Mouse (Mus musculus) midbrain, postnatal 0 days (tissue): ENCODE results near the gene Hectd4. TPM values are rescaled to one million over a fixed set of nuclear protein-coding genes. Genes with fewer than 3 reads are reported as not detected.

ENCODE experiments used
- ATAC-seq: fragments of 200-750 bp; cut with Nextera tagmentation; 2 replicates; pipeline ENCODE4 v1.8.0; 2017; ENCODE audit warnings: moderate number of reproducible peaks, mild to moderate bottlenecking, moderate TSS enrichment, moderate library complexity; ENCODE audit not compliant: low FRiP score
- DNase-seq: peaks from one replicate; pipeline ENCODE4 v3.0.0-alpha.2; 2015; ENCODE audit warnings: low spot score
- H3K27ac ChIP-seq: fragments of 300-500 bp; sonication (generic); 2 replicates; pipeline ENCODE4 v1.5.1; 2014; ENCODE audit warnings: low read depth, mild to moderate bottlenecking, low read length, mixed read lengths
- H3K27me3 ChIP-seq: fragments of 300-500 bp; sonication (generic); 2 replicates; pipeline ENCODE4 v1.6.1; 2014; ENCODE audit warnings: low read length, control low read depth, mixed read lengths; ENCODE audit not compliant: insufficient read depth
- H3K36me3 ChIP-seq: fragments of 300-500 bp; sonication (generic); 2 replicates; pipeline ENCODE4 v1.6.1; 2014; ENCODE audit warnings: low read length, control low read depth, mixed read lengths; ENCODE audit not compliant: insufficient read depth
- H3K4me1 ChIP-seq: fragments of 300-500 bp; sonication (generic); 2 replicates; pipeline ENCODE4 v1.6.1; 2014; ENCODE audit warnings: mild to moderate bottlenecking, control low read depth, antibody characterized with exemption, low read length, mixed read lengths; ENCODE audit not compliant: insufficient read depth
- H3K4me2 ChIP-seq: fragments of 300-500 bp; sonication (generic); 2 replicates; pipeline ENCODE4 v1.6.1; 2014; ENCODE audit warnings: low read depth, mild to moderate bottlenecking, low read length, mixed read lengths; ENCODE audit not compliant: poor library complexity, severe bottlenecking
- H3K4me3 ChIP-seq: fragments of 300-500 bp; sonication (generic); 2 replicates; pipeline ENCODE4 v1.5.1; 2014; ENCODE audit warnings: low read depth, mild to moderate bottlenecking, low read length, moderate library complexity
- H3K9ac ChIP-seq: fragments of 300-500 bp; sonication (generic); replicated peaks from 2 replicates; pipeline ENCODE4 v1.6.1; 2014; ENCODE audit warnings: mild to moderate bottlenecking, low read length, moderate library complexity, mixed read lengths; ENCODE audit not compliant: poor library complexity, severe bottlenecking
- H3K9me3 ChIP-seq: fragments of 300-500 bp; sonication (generic); 2 replicates; pipeline ENCODE4 v1.6.1; 2016; ENCODE audit warnings: low read length, control low read depth
- CTCF ChIP-seq: IDR thresholded peaks from 2 replicates; pipeline ENCODE4 v1.5.1; 2016; ENCODE audit warnings: antibody characterized with exemption, mild to moderate bottlenecking
- WGBS: fragments of 180-500 bp; shearing (Covaris S2); extraction: QIAGEN DNeasy Blood & Tissue Kit; methylation state at CpG from one replicate; pipeline ENCODE4 v1.1.7; 2014; 5-methylcytosine and 5-hydroxymethylcytosine counted together
- polyA plus RNA-seq: library from polyadenylated mRNA; unstranded; fragments of >200 nt; fragmentation: Nextera tagmentation; extraction: Ambion mirVana; gene quantifications from 2 replicates; pipeline ENCODE4 v1.2.1, GENCODE M21; 2015
- total RNA-seq: library from RNA; depleted of rRNA; stranded (reverse); fragments of >200 nt; gene quantifications from 2 replicates; pipeline ENCODE4 v1.2.3, GENCODE M21; 2014

The Hectd4 gene
- total and polyA plus RNA-seq, 2 experiments from 2014 or later, result 17.9 to 141 TPM

- H3K4me1 ChIP-seq, result no peaks in the 10 kb centered on the region
Measured at GRCm38 (mm10) chr5:121232789-121233188, 12.8 kb downstream of the Hectd4 start.

GRCm38 (mm10) chr5:121233726-121234125 lies 13.7 kb downstream of the Hectd4 start:
- Histone ChIP-seq H3K9me3 (no peaks in the 10 kb centered on the region), H3K4me2 (no peak overlapping the region), H3K4me1 (no peaks in the 10 kb centered on the region), H3K27me3 (no peaks in the 10 kb centered on the region), H3K27ac (no peak overlapping the region), H3K36me3 (no peaks in the 10 kb centered on the region), H3K4me3 (no peak overlapping the region), H3K9ac (no peak overlapping the region)
- DNase-seq (no peak), ATAC-seq (no peak)
- WGBS, result 97% methylated on average over 2 of the region's 2 CpGs
- TF ChIP-seq CTCF, result no peak

More at GRCm38 (mm10) chr5:121232789-121233188, 12.8 kb downstream of the Hectd4 start:
- Histone ChIP-seq H3K9me3 (no peaks in the 10 kb centered on the region), H3K27ac (no peak overlapping the region), H3K9ac (no peak overlapping the region), H3K4me3 (no peak overlapping the region), H3K4me2 (no peak overlapping the region), H3K36me3 (no peaks in the 10 kb centered on the region), H3K27me3 (no peaks in the 10 kb centered on the region)
- TF ChIP-seq CTCF, result no peak; the same call in 1 of the 2 replicates
- 100% methylated on average over 1 of the region's 1 CpGs for WGBS
- ATAC-seq (no peak), DNase-seq (no peak)

- DNase-seq (no peak), ATAC-seq (no peak)
- Histone ChIP-seq H3K27me3 (no peaks in the 10 kb centered on the region), H3K4me3 (no peak overlapping the region), H3K9ac (no peak overlapping the region), H3K36me3 (no peaks in the 10 kb centered on the region), H3K9me3 (no peaks in the 10 kb centered on the region), H3K4me2 (no peak overlapping the region), H3K4me1 (no peaks in the 10 kb centered on the region), H3K27ac (no peak overlapping the region)
- no peak for TF ChIP-seq CTCF
- WGBS, result 78% methylated on average over 5 of the region's 5 CpGs
Measured at GRCm38 (mm10) chr5:121236171-121236570, 16.2 kb downstream of the Hectd4 start.

GRCm38 (mm10) chr5:121238208-121238607 lies 18.2 kb downstream of the Hectd4 start:
- H3K27ac ChIP-seq, result no peak overlapping the region
- no peaks in the 10 kb centered on the region for H3K36me3 ChIP-seq
- H3K4me2 ChIP-seq, result no peak overlapping the region
- DNase-seq (no peak), ATAC-seq (no peak)
- H3K27me3 ChIP-seq, result no peaks in the 10 kb centered on the region
- H3K4me1 ChIP-seq, result no peaks in the 10 kb centered on the region
- no peak overlapping the region for H3K9ac ChIP-seq
- H3K9me3 ChIP-seq, result no peaks in the 10 kb centered on the region
- H3K4me3 ChIP-seq, result no peak overlapping the region
- TF ChIP-seq CTCF, result no peak
- WGBS, result 77% methylated on average over 2 of the region's 2 CpGs

GRCm38 (mm10) chr5:121239846-121240245 lies 19.8 kb downstream of the Hectd4 start:
- peak; percentile 50 for DNase-seq
- Histone ChIP-seq H3K27me3 (no peaks in the 10 kb centered on the region), H3K4me2 (no peak overlapping the region), H3K9ac (no peak overlapping the region), H3K9me3 (no peaks in the 10 kb centered on the region), H3K36me3 (no peaks in the 10 kb centered on the region), H3K27ac (no peak overlapping the region), H3K4me1 (no peaks in the 10 kb centered on the region), H3K4me3 (no peak overlapping the region)
- 75% methylated on average over 5 of the region's 5 CpGs for WGBS
- TF ChIP-seq CTCF, result no peak
- no peak for ATAC-seq

GRCm38 (mm10) chr5:121241182-121241581 lies 21.2 kb downstream of the Hectd4 start:
- H3K4me3 ChIP-seq, result no peak overlapping the region
- no peaks in the 10 kb centered on the region for H3K36me3 ChIP-seq
- no peaks in the 10 kb centered on the region for H3K27me3 ChIP-seq
- H3K9ac ChIP-seq, result no peak overlapping the region
- TF ChIP-seq CTCF, result no peak
- H3K27ac ChIP-seq, result no peak overlapping the region
- ATAC-seq, result no peak
- no peaks in the 10 kb centered on the region for H3K4me1 ChIP-seq
- H3K9me3 ChIP-seq, result no peaks in the 10 kb centered on the region
- no peak for DNase-seq
- H3K4me2 ChIP-seq, result no peak overlapping the region
